Mouse (Mus musculus): ENCODE measurements around the gene Phb2.

Phb2 gene

GRCm38 (mm10) chr6:124693243-124693981 lies 18.7 kb upstream of the Phb2 start:
- no peak for DNase-seq

GRCm38 (mm10) chr6:124694166-124694955 lies 17.8 kb upstream of the Phb2 start:
- DNase-seq = no peak

- no peak for DNase-seq
These were observed 15.5 kb upstream of the Phb2 start for GRCm38 (mm10) chr6:124696441-124697150.

- DNase-seq = no peak
These were observed 13.4 kb upstream of the Phb2 start for GRCm38 (mm10) chr6:124698751-124699150.

- DNase-seq = no peak
These were observed 12.8 kb upstream of the Phb2 start for GRCm38 (mm10) chr6:124699366-124699765.

GRCm38 (mm10) chr6:124699962-124700610 lies 12.1 kb upstream of the Phb2 start:
- no peak for DNase-seq

GRCm38 (mm10) chr6:124701338-124701737 lies 10.8 kb upstream of the Phb2 start:
- DNase-seq = no peak

GRCm38 (mm10) chr6:124702102-124702783 lies 9.9 kb upstream of the Phb2 start:
- DNase-seq = no peak

- peak; percentile 61 to 81 for DNase-seq
These were observed 9.4 kb upstream of the Phb2 start for GRCm38 (mm10) chr6:124702784-124703103.

GRCm38 (mm10) chr6:124703789-124704188 lies 8.3 kb upstream of the Phb2 start:
- no peak for DNase-seq

GRCm38 (mm10) chr6:124704417-124704816 lies 7.7 kb upstream of the Phb2 start:
- no peak for DNase-seq

GRCm38 (mm10) chr6:124706061-124706627 lies 6.0 kb upstream of the Phb2 start:
- no peak for DNase-seq

GRCm38 (mm10) chr6:124708289-124708889 lies 3.7 kb upstream of the Phb2 start:
- DNase-seq = no peak

- DNase-seq = no peak
These were observed 782 bp downstream of the Phb2 start for GRCm38 (mm10) chr6:124712918-124713317.

- DNase-seq = peak; percentile 57 to 70
These were observed 4.8 kb downstream of the Phb2 start for GRCm38 (mm10) chr6:124716864-124717490.

- no peak for DNase-seq
These were observed 5.8 kb downstream of the Phb2 start for GRCm38 (mm10) chr6:124717968-124718367.

GRCm38 (mm10) chr6:124718703-124719102 lies 6.6 kb downstream of the Phb2 start:
- DNase-seq = no peak

- DNase-seq = no peak
These were observed 7.3 kb downstream of the Phb2 start for GRCm38 (mm10) chr6:124719354-124719978.

GRCm38 (mm10) chr6:124720904-124721303 lies 8.8 kb downstream of the Phb2 start:
- DNase-seq = peak; percentile 47 to 59

GRCm38 (mm10) chr6:124722876-124723473 lies 10.8 kb downstream of the Phb2 start:
- DNase-seq = no peak

Measured in spleen, adult 18-20 months (tissue).